Mouse (Mus musculus) 3T3-L1 (cell line): ENCODE data around the gene Pyy.
A peak's percentile ranks its signal among the peaks of the same experiment; 100 is the strongest.

Experiments
- DNase-seq: peaks from one replicate; pipeline ENCODE4 v3.0.0-alpha.2; 2015; ENCODE audit warnings: low read depth, low spot score

Pyy gene

DNA sequence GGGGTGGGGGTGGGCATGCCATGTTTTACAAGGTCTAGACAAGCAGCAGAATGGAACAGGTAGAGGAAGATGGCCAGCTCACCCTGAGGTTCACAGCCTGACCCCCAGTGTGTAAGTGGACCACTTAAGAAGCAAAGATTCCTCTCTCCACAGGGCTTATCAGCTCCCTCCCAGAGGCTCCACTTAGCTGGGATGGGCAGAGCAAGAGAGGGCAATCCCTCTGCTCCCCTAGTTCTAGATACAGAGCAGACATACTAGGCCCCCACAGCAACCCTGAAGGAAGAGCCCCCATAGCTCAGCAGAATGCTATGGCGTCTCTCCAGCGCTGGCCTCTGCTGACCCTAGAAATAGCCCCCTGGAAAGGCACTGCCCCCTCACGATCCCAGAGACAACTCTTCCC lies 12.0 kb downstream of the Pyy start:
- no peak for DNase-seq

- DNase-seq = peak; percentile 22
Measured at GRCm38 (mm10) chr11:102089088-102089808, 18.4 kb downstream of the Pyy start.

DNA sequence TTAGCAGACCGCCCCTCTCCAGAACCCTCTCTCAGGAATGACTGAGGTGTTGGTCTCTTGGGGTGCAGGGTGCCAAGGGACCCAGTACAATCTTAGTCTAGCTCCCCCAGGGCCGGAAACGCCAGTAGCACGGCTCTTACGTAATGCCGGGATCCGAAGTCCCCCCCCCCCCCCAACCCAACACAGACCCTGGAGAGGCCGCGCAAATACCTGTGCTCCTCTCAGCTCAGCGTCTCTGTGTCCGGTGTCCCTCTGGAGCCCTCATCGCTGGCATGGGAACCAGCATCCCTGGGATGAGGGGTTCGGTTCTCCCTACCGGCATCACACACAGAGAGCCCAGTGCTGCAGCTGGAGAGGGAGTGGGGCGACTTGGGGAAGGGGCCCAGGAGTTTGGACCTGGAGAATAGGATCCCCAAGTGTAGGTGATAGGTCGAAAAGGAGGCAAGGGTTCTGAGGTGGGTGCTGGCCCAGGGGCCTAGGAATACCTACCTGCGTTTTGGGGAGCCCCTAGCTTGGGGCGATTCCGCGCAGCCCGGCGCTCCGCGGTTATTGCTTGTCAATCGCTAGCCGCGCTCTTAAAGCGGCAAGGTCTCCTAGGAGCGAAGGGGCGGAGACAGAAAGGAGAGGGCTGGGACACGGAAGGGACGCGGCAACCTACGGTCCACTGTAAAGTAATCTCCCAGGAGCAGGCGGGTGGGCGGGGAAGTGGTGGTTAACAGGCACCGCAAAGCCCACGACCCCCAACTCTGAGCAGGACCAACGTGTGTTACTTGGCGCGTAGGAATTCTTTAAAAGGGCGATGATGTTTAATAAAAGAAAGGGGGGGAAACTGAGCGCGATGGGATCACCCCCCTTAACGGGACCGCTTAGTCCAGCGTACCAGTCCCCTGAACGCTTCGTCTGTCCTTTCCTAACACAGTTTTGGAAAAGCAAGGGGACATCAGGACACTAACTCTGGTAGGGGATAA lies 19.4 kb downstream of the Pyy start, which contains the start of gene Mpp2:
TSS of gene Mpp2 (minus strand) at position 585 of the 968 bp plus-strand sequence.
- DNase-seq = no peak

DNA sequence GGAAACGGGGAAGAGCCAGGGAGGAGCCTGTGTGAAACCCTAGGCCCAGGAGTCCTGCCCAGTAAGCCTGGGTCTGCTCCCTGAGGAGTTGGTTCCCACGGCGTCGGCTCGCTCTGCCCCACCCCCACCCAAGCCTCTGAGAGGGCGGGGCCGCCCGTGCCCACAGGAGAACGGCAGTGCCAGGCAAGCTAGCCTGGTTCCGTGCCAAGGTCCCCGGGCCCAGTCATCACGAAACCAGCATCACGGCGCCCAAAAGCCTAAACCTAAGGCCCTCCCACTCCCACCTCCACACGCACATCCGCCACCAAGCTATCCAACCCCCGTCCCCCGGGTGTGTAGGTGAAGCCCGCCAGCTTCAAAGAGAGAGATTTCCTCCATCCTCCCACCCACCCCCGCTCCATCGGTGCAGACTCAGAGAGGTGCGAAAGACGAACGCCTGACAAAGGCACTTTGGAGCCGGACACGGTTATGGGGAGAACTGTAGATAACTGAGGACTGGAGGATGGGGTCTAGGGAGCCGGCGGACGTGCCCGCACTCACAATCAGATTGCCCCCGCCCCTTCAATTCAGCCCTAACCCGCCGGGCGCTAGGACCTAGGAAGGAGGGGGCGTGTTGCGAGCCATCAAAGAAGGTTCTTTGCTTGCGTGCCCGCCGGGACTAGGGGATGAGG lies 20.4 kb downstream of the Pyy start:
- peak; percentile 46 for DNase-seq

GRCm38 (mm10) chr11:102086331-102086730 lies 21.3 kb downstream of the Pyy start:
- peak; percentile 17 for DNase-seq

GRCm38 (mm10) chr11:102084159-102084558 lies 23.5 kb downstream of the Pyy start:
- no peak for DNase-seq

DNA sequence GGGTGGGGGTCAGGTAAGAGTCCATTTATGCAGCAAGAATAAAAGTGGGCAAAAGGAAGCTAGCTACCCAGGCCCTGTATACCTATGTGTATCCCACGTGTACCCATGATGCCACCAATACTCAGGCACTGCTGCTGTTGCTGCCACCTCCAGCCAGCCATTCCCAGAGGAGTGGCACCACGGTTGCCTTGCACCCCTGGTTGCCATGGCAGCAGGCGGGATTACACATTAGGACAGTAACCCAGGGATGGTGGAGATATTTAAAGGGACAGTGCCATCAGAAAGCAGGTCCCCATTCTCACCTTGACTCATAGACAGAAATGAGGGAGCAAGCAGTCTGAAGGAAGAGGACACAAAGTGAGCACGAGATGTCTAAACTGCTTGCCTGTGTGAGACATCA lies 24.4 kb downstream of the Pyy start:
- no peak for DNase-seq

DNA sequence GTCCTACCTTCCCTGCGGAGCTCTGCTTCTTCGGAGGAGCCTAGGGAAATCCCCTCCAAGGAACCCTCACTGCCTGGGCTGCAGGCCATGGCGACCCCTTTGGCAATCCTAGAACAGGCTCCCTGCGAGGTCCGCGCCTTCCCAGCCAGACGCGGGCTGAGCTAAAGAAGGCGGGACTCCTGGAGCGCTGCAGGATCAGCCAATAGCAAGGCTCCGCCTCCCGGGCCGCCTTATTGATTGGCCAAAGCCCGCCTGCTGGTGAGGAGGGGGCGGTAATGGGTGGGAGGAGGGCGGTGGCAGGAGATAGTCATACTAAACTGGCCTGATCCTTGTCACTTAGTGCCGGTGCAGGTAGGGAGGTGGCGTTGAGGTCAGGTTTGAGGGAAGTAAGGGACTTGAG lies 25.3 kb downstream of the Pyy start:
- no peak for DNase-seq

- no peak for DNase-seq
Measured at GRCm38 (mm10) chr11:102073722-102074121, 33.9 kb downstream of the Pyy start.

GRCm38 (mm10) chr11:102072729-102073128 lies 34.9 kb downstream of the Pyy start:
- DNase-seq = no peak

DNA sequence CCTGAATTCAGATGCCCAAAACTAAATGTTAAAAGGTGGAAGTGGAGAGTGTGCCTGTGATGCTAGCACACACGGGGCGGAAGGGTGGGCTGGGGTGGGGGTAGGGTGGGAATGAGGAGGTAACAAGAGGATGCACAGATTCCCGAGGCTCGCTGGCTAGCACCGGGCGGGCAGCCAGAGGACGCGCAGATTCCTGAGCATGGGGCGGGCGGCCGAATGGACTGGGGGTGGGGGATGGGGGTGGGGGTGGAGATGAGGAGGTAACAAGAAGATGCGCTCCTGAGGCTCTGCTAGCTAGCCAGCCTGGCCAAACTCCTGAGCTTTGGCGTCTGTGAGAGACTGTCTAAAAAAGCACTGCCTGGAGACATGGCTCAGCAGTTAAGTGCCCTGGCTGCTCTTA lies 37.2 kb downstream of the Pyy start:
- DNase-seq = no peak

GRCm38 (mm10) chr11:102069633-102070032 lies 38.0 kb downstream of the Pyy start:
- DNase-seq = no peak

DNA sequence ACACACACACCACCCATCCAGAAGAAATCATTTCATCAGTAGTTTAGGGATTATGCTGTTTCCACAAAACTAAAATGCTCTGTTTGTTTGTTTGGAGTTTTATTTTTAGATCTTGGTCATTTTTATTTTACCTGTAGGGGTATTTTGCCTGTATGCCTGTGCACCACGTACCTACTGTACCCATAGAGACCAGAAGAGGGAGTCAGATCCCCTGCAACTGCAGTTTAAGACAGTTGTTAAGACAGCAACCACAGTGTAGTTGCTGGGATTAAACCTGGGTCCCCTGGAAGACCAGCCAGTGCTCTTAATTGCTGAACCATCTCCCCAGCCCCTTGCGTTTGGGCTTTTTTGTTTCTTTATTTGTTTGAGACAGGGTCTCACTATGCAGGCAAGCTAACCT lies 38.7 kb downstream of the Pyy start:
- DNase-seq = peak; percentile 25

- no peak for DNase-seq
Measured at GRCm38 (mm10) chr11:102063076-102063475, 44.6 kb downstream of the Pyy start.

GRCm38 (mm10) chr11:102061941-102062473 lies 45.6 kb downstream of the Pyy start:
- no peak for DNase-seq

DNA sequence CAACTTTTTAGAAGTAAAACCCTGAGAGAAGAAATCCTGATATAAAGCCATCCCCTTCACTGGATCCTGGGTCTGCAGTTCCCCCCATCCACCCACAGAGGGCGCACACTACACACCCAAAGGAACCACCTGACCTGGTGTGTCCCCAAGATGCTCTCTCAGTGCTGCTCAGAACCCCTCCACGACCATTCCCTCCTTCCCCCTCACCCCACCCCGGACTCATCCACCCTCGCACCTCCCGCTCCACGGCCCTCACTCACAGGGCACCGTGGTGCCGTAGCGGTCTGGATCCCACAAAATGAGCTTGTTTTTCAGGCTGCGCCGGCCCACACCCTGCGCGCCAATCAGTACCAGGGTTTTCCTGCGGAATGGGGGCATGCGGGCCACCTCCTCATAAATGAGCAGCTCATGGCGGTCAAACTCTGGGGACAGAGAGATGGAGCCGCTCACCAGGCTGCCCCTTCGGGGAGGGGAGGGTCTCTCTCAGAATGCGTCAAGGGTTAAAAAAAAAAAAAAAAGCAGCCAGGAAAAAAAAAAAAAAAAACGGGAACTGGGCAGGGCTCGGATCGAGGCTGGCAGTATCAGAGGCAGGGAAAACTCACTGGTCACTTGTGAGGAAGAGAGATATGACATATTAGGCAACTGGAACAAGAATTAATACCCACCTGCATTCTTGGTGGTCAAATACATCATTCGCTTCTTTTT lies 46.2 kb downstream of the Pyy start:
- DNase-seq = peak; percentile 85
